Mouse (Mus musculus): ENCODE measurements around the gene Serpinb1b. TPM values are rescaled to one million over a fixed set of nuclear protein-coding genes. Genes with fewer than 3 reads are reported as not detected.

The Serpinb1b gene
- 2.6 and 3.7 TPM in 2 replicates for polyA plus RNA-seq (2012; rRNA removed)

GRCm38 (mm10) chr13:33078056-33078705, at the start of gene Serpinb1b:
TSS of gene Serpinb1b (plus strand) at chr13:33078575.

Other genes with a start within 250 kb of the Serpinb1b start
- 1.4 and 2.2 TPM in 2 replicates for gene Serpinb1a, start 227.4 kb upstream of the Serpinb1b start, polyA plus RNA-seq (2012; rRNA removed)
- 0.05 TPM in 1 of 2 replicates, not detected in the other for gene Serpinb1c, start 180.4 kb upstream of the Serpinb1b start, polyA plus RNA-seq (2012; rRNA removed)
- gene Serpinb6b, start 113.4 kb upstream of the Serpinb1b start, polyA plus RNA-seq (2012; rRNA removed), result 1.4 TPM in 2 replicates
- gene Serpinb9, start 75.3 kb upstream of the Serpinb1b start, polyA plus RNA-seq (2012; rRNA removed), result 1.2 and 1.9 TPM in 2 replicates
- 0.21 and 0.22 TPM in 2 replicates for gene Serpinb9b, start 51.2 kb upstream of the Serpinb1b start, polyA plus RNA-seq (2012; rRNA removed)
- not detected in 2 replicates for gene Serpinb9c, start 81.2 kb downstream of the Serpinb1b start, polyA plus RNA-seq (2012; rRNA removed)
- gene Serpinb9d, start 114.4 kb downstream of the Serpinb1b start, polyA plus RNA-seq (2012; rRNA removed), result not detected in 2 replicates
- not detected in 2 replicates for gene Serpinb9e, start 171.0 kb downstream of the Serpinb1b start, polyA plus RNA-seq (2012; rRNA removed)
- gene Serpinb9f, start 245.5 kb downstream of the Serpinb1b start, polyA plus RNA-seq (2012; rRNA removed), result not detected in 2 replicates

Data from central nervous system, embryonic 14 days (tissue).